Mouse (Mus musculus) CH12.LX (cell line): Measurements from ENCODE around the gene Kntc1. TPM values are rescaled to one million over a fixed set of nuclear protein-coding genes. Genes with fewer than 3 reads are reported as not detected.

Experiments
- DNase-seq: peaks from one replicate; pipeline ENCODE4 v3.0.0-alpha.2; 2013; ENCODE audit errors: extremely low read depth
- H3K27ac ChIP-seq: 2 replicates; pipeline ENCODE4 v1.5.1; 2012; ENCODE audit warnings: low read depth, mild to moderate bottlenecking, control low read depth, moderate library complexity; ENCODE audit not compliant: insufficient read depth
- H3K27me3 ChIP-seq: replicated peaks from 2 replicates; pipeline ENCODE3; 2012; ENCODE audit warnings: inconsistent platforms
- H3K36me3 ChIP-seq, 2 experiments: replicated peaks in 1 of 2; 2 replicates each; pipeline versions ENCODE3 to v1.6.1; 2012; ENCODE audit warnings: inconsistent platforms in 1 of 2, low read length in 1 of 2, mild to moderate bottlenecking in 1 of 2, mixed read lengths in 1 of 2, moderate library complexity in 1 of 2; ENCODE audit not compliant: control insufficient read depth in 1 of 2, insufficient read depth in 1 of 2
- H3K4me1 ChIP-seq, 2 experiments: 2 replicates each; pipeline ENCODE4 v1.6.1; 2012; ENCODE audit warnings: inconsistent platforms in 1 of 2, moderate library complexity in 1 of 2; ENCODE audit not compliant: insufficient read depth in 2 of 2, control insufficient read depth in 1 of 2
- H3K4me2 ChIP-seq: 2 replicates; pipeline ENCODE4 v1.6.1; 2012; ENCODE audit warnings: low read depth, mild to moderate bottlenecking, control low read depth; ENCODE audit not compliant: poor library complexity, insufficient read depth, severe bottlenecking
- H3K4me3 ChIP-seq, 3 experiments: fragments of 150-350 bp in 1 of 3; sonication (generic) in 1 of 3; replicated peaks in 1 of 3; 2 replicates each; pipeline versions ENCODE3 to v1.5.1; 2011 to 2012; ENCODE audit warnings: low read depth in 2 of 3, low read length in 2 of 3, mild to moderate bottlenecking in 2 of 3, moderate library complexity in 2 of 3, control low read depth in 1 of 3, improper control_type of control experiment in 1 of 3, inconsistent platforms in 1 of 3, mixed read lengths in 1 of 3; ENCODE audit not compliant: poor library complexity in 1 of 3
- H3K79me2 ChIP-seq: replicated peaks from 2 replicates; pipeline ENCODE4 v1.6.1; 2012; ENCODE audit warnings: mild to moderate bottlenecking, moderate library complexity; ENCODE audit not compliant: control insufficient read depth, poor library complexity, insufficient read depth, severe bottlenecking; ENCODE audit errors: extremely low read depth
- H3K9ac ChIP-seq: 2 replicates; pipeline ENCODE4 v1.6.1; 2012; ENCODE audit warnings: low read depth, mild to moderate bottlenecking, control low read depth, moderate library complexity; ENCODE audit not compliant: insufficient read depth
- H3K9me3 ChIP-seq: replicated peaks from 2 replicates; pipeline ENCODE3; 2012; ENCODE audit warnings: low read length, inconsistent platforms, mixed read lengths
- BHLHE40 ChIP-seq: IDR thresholded peaks from 2 replicates; pipeline ENCODE4 v1.6.1; 2011; ENCODE audit warnings: mild to moderate bottlenecking, low read depth, low read length, improper control_type of control experiment
- CHD1 ChIP-seq: IDR thresholded peaks from 2 replicates; pipeline ENCODE4 v1.6.1; 2012; ENCODE audit warnings: low read depth, low read length, improper control_type of control experiment, inconsistent platforms
- CHD2 ChIP-seq: IDR thresholded peaks from 2 replicates; pipeline ENCODE4 v1.6.1; 2011; ENCODE audit warnings: low read length, improper control_type of control experiment
- CTCF ChIP-seq, 2 experiments: IDR thresholded peaks in 1 of 2; conservative IDR thresholded peaks in 1 of 2; 2 replicates each; pipeline ENCODE4 v1.5.1; 2011 to 2012; ENCODE audit warnings: low read depth in 2 of 2, low read length in 2 of 2, improper control_type of control experiment in 1 of 2, inconsistent platforms in 1 of 2, mild to moderate bottlenecking in 1 of 2, moderate library complexity in 1 of 2
- E2F4 ChIP-seq: IDR thresholded peaks from 2 replicates; pipeline ENCODE4 v1.6.1; 2011; ENCODE audit warnings: low read depth, low read length, improper control_type of control experiment; ENCODE audit not compliant: insufficient replicate concordance
- ELF1 ChIP-seq: IDR thresholded peaks from 2 replicates; pipeline ENCODE4 v1.6.1; 2014; ENCODE audit warnings: low read depth, mild to moderate bottlenecking, inconsistent platforms, low read length, improper control_type of control experiment
- EP300 ChIP-seq: IDR thresholded peaks from 2 replicates; pipeline ENCODE4 v1.6.1; 2011; ENCODE audit warnings: low read length, improper control_type of control experiment
- ETS1 ChIP-seq: conservative IDR thresholded peaks from 2 replicates; pipeline ENCODE4 v1.6.1; 2012; ENCODE audit warnings: low read depth, mild to moderate bottlenecking, inconsistent platforms, low read length, improper control_type of control experiment, moderate library complexity
- GABPA ChIP-seq: IDR thresholded peaks from 2 replicates; pipeline ENCODE4 v1.6.1; 2012; ENCODE audit warnings: low read depth, low read length, improper control_type of control experiment, inconsistent platforms; ENCODE audit not compliant: insufficient replicate concordance
- HCFC1 ChIP-seq: IDR thresholded peaks from 2 replicates; pipeline ENCODE4 v1.6.1; 2012; ENCODE audit warnings: low read depth, mild to moderate bottlenecking, inconsistent platforms, low read length, improper control_type of control experiment
- IRF4 ChIP-seq: IDR thresholded peaks from 2 replicates; pipeline ENCODE4 v1.6.1; 2014; ENCODE audit warnings: low read depth, mild to moderate bottlenecking, inconsistent platforms, low read length, improper control_type of control experiment
- JUN ChIP-seq: IDR thresholded peaks from 2 replicates; pipeline ENCODE4 v1.6.1; 2011; ENCODE audit warnings: low read depth, mild to moderate bottlenecking, low read length, improper control_type of control experiment, moderate library complexity; ENCODE audit not compliant: insufficient read depth
- JUND ChIP-seq: conservative IDR thresholded peaks from 2 replicates; pipeline ENCODE4 v1.6.1; 2011; ENCODE audit warnings: low read depth, low read length, improper control_type of control experiment
- KAT2A ChIP-seq: IDR thresholded peaks from 2 replicates; pipeline ENCODE4 v1.6.1; 2012; ENCODE audit warnings: low read length, improper control_type of control experiment, inconsistent platforms; ENCODE audit not compliant: insufficient replicate concordance
- MAFK ChIP-seq: IDR thresholded peaks from 2 replicates; pipeline ENCODE4 v1.6.1; 2011; ENCODE audit warnings: low read length, improper control_type of control experiment; ENCODE audit not compliant: insufficient replicate concordance
- MAX ChIP-seq: IDR thresholded peaks from 2 replicates; pipeline ENCODE4 v1.6.1; 2011; ENCODE audit warnings: low read length, improper control_type of control experiment
- MEF2A ChIP-seq: IDR thresholded peaks from 2 replicates; pipeline ENCODE4 v1.6.1; 2014; ENCODE audit warnings: low read depth, mild to moderate bottlenecking, inconsistent platforms, low read length, improper control_type of control experiment, borderline replicate concordance
- MXI1 ChIP-seq: IDR thresholded peaks from 2 replicates; pipeline ENCODE4 v1.6.1; 2011; ENCODE audit warnings: mild to moderate bottlenecking, low read depth, low read length, improper control_type of control experiment
- MYC ChIP-seq: IDR thresholded peaks from 2 replicates; pipeline ENCODE4 v1.6.1; 2011; ENCODE audit warnings: low read depth, mild to moderate bottlenecking, improper control_type of control experiment, low read length
- NELFE ChIP-seq: IDR thresholded peaks from 2 replicates; pipeline ENCODE4 v1.6.1; 2011; ENCODE audit warnings: low read depth, low read length, improper control_type of control experiment
- NRF1 ChIP-seq: IDR thresholded peaks from 2 replicates; pipeline ENCODE4 v1.6.1; 2014; ENCODE audit warnings: low read depth, mild to moderate bottlenecking, inconsistent platforms, low read length, improper control_type of control experiment, moderate library complexity
- POLR2A ChIP-seq: IDR thresholded peaks from 2 replicates; pipeline ENCODE4 v1.6.1; 2011; ENCODE audit warnings: low read depth, mild to moderate bottlenecking, improper control_type of control experiment, low read length
- POLR2AphosphoS2 ChIP-seq: IDR thresholded peaks from 2 replicates; pipeline ENCODE4 v1.6.1; 2011; ENCODE audit warnings: low read depth, low read length, improper control_type of control experiment
- RAD21 ChIP-seq: IDR thresholded peaks from 2 replicates; pipeline ENCODE4 v1.6.1; 2011; ENCODE audit warnings: low read depth, mild to moderate bottlenecking, low read length, improper control_type of control experiment, moderate library complexity
- RCOR1 ChIP-seq: conservative IDR thresholded peaks from 2 replicates; pipeline ENCODE4 v1.6.1; 2012; ENCODE audit warnings: low read depth, mild to moderate bottlenecking, inconsistent platforms, low read length, improper control_type of control experiment
- SIN3A ChIP-seq: IDR thresholded peaks from 2 replicates; pipeline ENCODE4 v1.6.1; 2012; ENCODE audit warnings: low read length, improper control_type of control experiment, inconsistent platforms
- SMC3 ChIP-seq: IDR thresholded peaks from 2 replicates; pipeline ENCODE4 v1.6.1; 2011; ENCODE audit warnings: low read depth, low read length, improper control_type of control experiment
- TBP ChIP-seq: conservative IDR thresholded peaks from 2 replicates; pipeline ENCODE4 v1.6.1; 2011; ENCODE audit warnings: low read depth, low read length, improper control_type of control experiment
- TCF12 ChIP-seq: IDR thresholded peaks from 2 replicates; pipeline ENCODE4 v1.6.1; 2014; ENCODE audit warnings: low read depth, mild to moderate bottlenecking, inconsistent platforms, low read length, improper control_type of control experiment
- UBTF ChIP-seq: IDR thresholded peaks from 2 replicates; pipeline ENCODE4 v1.6.1; 2012; ENCODE audit warnings: low read depth, mild to moderate bottlenecking, inconsistent platforms, low read length, improper control_type of control experiment, moderate library complexity
- USF1 ChIP-seq: IDR thresholded peaks from 2 replicates; pipeline ENCODE4 v1.6.1; 2014; ENCODE audit warnings: low read depth, mild to moderate bottlenecking, inconsistent platforms, low read length, improper control_type of control experiment
- USF2 ChIP-seq: conservative IDR thresholded peaks from 2 replicates; pipeline ENCODE4 v1.6.1; 2011; ENCODE audit warnings: low read depth, low read length, improper control_type of control experiment
- ZC3H11A ChIP-seq: IDR thresholded peaks from 2 replicates; pipeline ENCODE4 v1.6.1; 2012; ENCODE audit warnings: low read depth, mild to moderate bottlenecking, inconsistent platforms, low read length, improper control_type of control experiment
- ZNF384 ChIP-seq: IDR thresholded peaks from 2 replicates; pipeline ENCODE4 v1.6.1; 2012; ENCODE audit warnings: low read depth, low read length, improper control_type of control experiment, inconsistent platforms
- dilution Hi-C: fragments of 300-500 bp; cut with MboI; formaldehyde crosslinking; loops from 2 replicates; pipeline ENCODE4 v1.14.3; 2020; ENCODE audit warnings: low sequenced_read_pairs; ENCODE audit not compliant: extremely low pct_unique_long_range_greater_than_20kb, extremely low pct_ligation_motif_present
- in situ Hi-C: fragments of 300-500 bp; cut with MboI; formaldehyde crosslinking; loops from 3 replicates; pipeline ENCODE4 v1.14.3; 2019; ENCODE audit warnings: low sequenced_read_pairs, low pct_ligation_motif_present, low pct_unique_long_range_greater_than_20kb, mixed read lengths
- polyA plus RNA-seq: library from polyadenylated mRNA; unstranded; fragments of >175 nt; gene quantifications from 2 replicates; pipeline ENCODE4 v1.2.1, GENCODE M21; 2012; ENCODE audit warnings: low read depth; ENCODE audit not compliant: insufficient read length
- total RNA-seq, 2 experiments: library from RNA; depleted of rRNA; stranded (reverse); fragments of 300-350 nt in 1 of 2; fragments of >200 nt in 1 of 2; gene quantifications; 2 replicates each; pipeline ENCODE4 v1.2.3; 2012 to 2014

Gene Kntc1
- total and polyA plus RNA-seq, 3 experiments = 30.4 to 37.4 (median 30.5) TPM

- no peaks in the 10 kb centered on the region for H3K79me2 ChIP-seq
- in situ Hi-C loops = loop anchor here (5.0 kb wide), 1 partner anchor 87 kb away; the partner anchor contains the start of gene Denr
- DNase-seq = peak; percentile 84
Observed at GRCm38 (mm10) chr5:123820501-123821263, 71.2 kb downstream of the Kntc1 start.

GRCm38 (mm10) chr5:123821264-123821571 is 71.7 kb downstream of the Kntc1 start:
- H3K4me1 ChIP-seq = peaks cover 10 to 34% of the 10 kb centered on the region in 2 experiments
- peaks cover 30 to 67% of the 10 kb centered on the region in 2 experiments for H3K36me3 ChIP-seq
- no peaks in the 10 kb centered on the region for H3K9me3 ChIP-seq
- in situ Hi-C loops = loop anchor here (5.0 kb wide), 1 partner anchor 86 kb away; the partner anchor contains the start of gene Denr
- H3K27ac ChIP-seq = peak overlapping the region; percentile 39
- TF ChIP-seq TBP (no peak), USF2 (no peak), E2F4 (no peak), ZNF384 (no peak), BHLHE40 (no peak), RCOR1 (no peak), MEF2A (no peak), MAX (no peak), IRF4 (no peak), ZC3H11A (no peak), CHD2 (no peak), ELF1 (no peak), POLR2A (no peak), CHD1 (no peak), GABPA (no peak)
- no peak overlapping the region for H3K9ac ChIP-seq
- H3K79me2 ChIP-seq = no peaks in the 10 kb centered on the region
- no peaks in the 10 kb centered on the region for H3K27me3 ChIP-seq
- no peak overlapping the region for H3K4me2 ChIP-seq
- dilution Hi-C loops = no loop called here
- no peak overlapping the region for H3K4me3 ChIP-seq
- DNase-seq = no peak

More at GRCm38 (mm10) chr5:123820501-123821263, 71.2 kb downstream of the Kntc1 start:
- peaks cover 34 to 71% of the 10 kb centered on the region in 2 experiments for H3K36me3 ChIP-seq
- H3K4me2 ChIP-seq = no peak overlapping the region
- no peak overlapping the region for H3K4me3 ChIP-seq
- no peak overlapping the region for H3K9ac ChIP-seq
- TF ChIP-seq TCF12 (peak; percentile 55; the same call in 1 of the 2 replicates), MEF2A (peak; percentile 68; the same call in 1 of the 2 replicates), MYC (peak; percentile 64; the same call in 1 of the 2 replicates), HCFC1 (no peak), RAD21 (peak; percentile 95), KAT2A (0 out of 2 replicates have a peak, but pooled peaks have one; percentile 18), MAX (peak; percentile 58), SIN3A (peak; percentile 69; the same call in 1 of the 2 replicates), RCOR1 (no peak), CTCF (conservative IDR thresholded peaks at IDR 0.05 in 1 of 2, IDR thresholded peaks at IDR 0.05 in 1 of 2; ENCODE audit: low read depth in 2 of 2, low read length in 2 of 2) (peak; percentile 34 to 100), NELFE (peak; percentile 56; the same call in 1 of the 2 replicates), CHD2 (no peak), JUN (no peak), JUND (0 out of 2 replicates have a peak, but pooled peaks have one; percentile 32), EP300 (0 out of 2 replicates have a peak, but pooled peaks have one; percentile 39), ELF1 (peak; percentile 20; the same call in 1 of the 2 replicates), MXI1 (peak; percentile 28; the same call in 1 of the 2 replicates), MAFK (no peak), ZC3H11A (peak; percentile 69), E2F4 (no peak), NRF1 (no peak), UBTF (no peak), ZNF384 (no peak), TBP (no peak), POLR2AphosphoS2 (no peak), USF1 (no peak), SMC3 (peak; percentile 94), ETS1 (peak; percentile 59; the same call in 1 of the 2 replicates), IRF4 (peak; percentile 54; the same call in 1 of the 2 replicates)
- H3K4me1 ChIP-seq = peaks cover 10 to 34% of the 10 kb centered on the region in 2 experiments
- dilution Hi-C loops = no loop called here
- H3K9me3 ChIP-seq = no peaks in the 10 kb centered on the region
- H3K27ac ChIP-seq = peak overlapping the region; percentile 39
- H3K27me3 ChIP-seq = no peaks in the 10 kb centered on the region
